Mouse (Mus musculus) cerebral cortex, adult 2 months (tissue): ENCODE results near the gene Batf3.

ENCODE experiments used
- WGBS: fragments of 180-500 bp; shearing (Covaris S2); methylation state at CpG from one replicate; pipeline ENCODE4 v1.1.7; 2018; 5-methylcytosine and 5-hydroxymethylcytosine counted together

Gene Batf3

DNA sequence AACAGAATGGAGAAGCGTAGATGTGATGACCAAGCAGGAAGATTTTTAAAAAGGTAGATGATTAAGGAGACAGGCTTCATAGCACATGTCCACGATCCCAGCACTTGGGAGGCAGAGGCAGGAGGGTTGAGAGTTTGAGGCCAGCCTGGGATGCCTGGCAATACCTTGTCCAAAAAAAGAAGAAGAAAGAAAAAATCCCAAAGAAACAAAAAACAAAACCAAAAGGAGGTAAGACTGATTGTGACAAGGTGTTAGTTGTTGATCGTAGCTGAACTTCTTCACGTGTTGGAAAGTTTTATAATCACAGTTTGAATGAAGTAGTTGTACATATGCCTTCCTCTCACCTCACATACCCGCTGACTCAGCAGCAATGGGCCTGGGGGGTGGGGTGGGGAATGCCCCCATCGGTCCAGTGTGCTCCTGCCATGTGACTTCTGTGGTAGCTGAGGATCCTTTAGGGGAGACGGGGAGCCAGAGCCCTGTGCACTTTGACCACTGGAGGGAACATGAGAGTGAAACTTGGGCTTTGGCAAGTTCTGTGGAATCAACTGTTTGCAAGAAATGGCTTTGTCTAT is 11.3 kb upstream of the Batf3 start:
- 85% methylated on average over 7 of the region's 7 CpGs for WGBS

DNA sequence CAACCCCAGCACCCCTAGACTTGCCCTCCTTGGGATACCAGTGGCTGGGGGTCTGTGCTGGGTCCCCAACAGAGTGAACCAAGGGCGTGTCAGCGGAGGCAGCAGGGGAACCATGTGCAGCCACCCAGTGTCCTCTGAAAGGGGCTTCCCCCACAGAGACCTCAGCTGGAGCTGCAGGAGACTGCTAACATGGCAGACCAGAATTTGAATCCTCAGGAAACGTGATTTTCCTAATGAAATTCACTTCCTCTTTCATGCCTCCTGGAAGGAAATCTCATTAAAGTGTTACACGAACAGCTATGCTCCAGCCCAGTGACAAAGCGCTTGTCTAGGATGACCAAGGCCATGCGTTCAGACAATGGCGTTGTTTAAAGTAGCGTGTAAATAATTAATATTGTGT is 10.7 kb upstream of the Batf3 start:
- 82% methylated on average over 8 of the region's 8 CpGs for WGBS

- 90% methylated on average over 5 of the region's 5 CpGs for WGBS
These were observed 9.7 kb upstream of the Batf3 start for GRCm38 (mm10) chr1:191087955-191088354.

DNA sequence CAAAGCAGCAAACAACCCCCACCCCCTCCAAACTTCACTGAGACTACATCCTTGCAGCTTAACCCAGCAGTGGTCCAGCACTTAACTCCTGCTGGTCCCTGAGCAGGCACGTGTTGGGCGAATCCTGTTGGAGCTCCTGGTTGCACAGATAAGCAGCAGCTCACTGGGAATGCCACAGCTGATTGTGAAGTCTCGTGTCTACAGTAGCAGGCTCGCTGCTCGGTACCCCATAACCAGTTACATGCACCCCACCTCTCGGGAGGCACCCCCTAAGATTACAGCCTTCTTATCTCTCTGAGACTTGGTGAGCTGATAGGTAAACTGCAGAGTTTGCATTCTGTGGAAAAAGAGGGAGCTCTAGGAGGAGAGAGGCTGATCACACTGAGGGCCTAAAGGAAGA is 8.3 kb upstream of the Batf3 start:
- 85% methylated on average over 6 of the region's 6 CpGs for WGBS

GRCm38 (mm10) chr1:191092050-191092449 is 5.6 kb upstream of the Batf3 start:
- 80% methylated on average over 8 of the region's 8 CpGs for WGBS

GRCm38 (mm10) chr1:191093578-191093977 is 4.1 kb upstream of the Batf3 start:
- WGBS: 37% methylated on average over 5 of the region's 5 CpGs

DNA sequence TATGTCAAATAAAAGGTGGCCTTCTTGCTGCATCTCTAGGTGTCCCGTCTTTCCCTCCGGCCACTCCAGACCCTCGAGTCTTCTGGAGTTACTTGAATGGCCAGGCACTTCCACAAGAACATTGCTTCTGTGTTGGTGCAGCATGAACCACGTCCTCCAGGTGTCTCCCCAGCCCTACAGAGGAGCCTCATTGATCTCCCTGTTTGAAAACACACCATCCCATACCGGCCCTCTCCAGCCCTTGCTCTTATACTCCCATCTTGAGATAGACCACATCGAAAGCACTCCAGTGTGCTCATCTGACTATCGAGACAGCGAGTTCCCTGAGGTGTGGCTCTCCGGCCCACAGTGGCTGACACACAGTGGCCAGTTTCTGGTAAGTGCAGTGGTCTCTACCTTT is 2.6 kb upstream of the Batf3 start:
- 76% methylated on average over 9 of the region's 9 CpGs for WGBS

DNA sequence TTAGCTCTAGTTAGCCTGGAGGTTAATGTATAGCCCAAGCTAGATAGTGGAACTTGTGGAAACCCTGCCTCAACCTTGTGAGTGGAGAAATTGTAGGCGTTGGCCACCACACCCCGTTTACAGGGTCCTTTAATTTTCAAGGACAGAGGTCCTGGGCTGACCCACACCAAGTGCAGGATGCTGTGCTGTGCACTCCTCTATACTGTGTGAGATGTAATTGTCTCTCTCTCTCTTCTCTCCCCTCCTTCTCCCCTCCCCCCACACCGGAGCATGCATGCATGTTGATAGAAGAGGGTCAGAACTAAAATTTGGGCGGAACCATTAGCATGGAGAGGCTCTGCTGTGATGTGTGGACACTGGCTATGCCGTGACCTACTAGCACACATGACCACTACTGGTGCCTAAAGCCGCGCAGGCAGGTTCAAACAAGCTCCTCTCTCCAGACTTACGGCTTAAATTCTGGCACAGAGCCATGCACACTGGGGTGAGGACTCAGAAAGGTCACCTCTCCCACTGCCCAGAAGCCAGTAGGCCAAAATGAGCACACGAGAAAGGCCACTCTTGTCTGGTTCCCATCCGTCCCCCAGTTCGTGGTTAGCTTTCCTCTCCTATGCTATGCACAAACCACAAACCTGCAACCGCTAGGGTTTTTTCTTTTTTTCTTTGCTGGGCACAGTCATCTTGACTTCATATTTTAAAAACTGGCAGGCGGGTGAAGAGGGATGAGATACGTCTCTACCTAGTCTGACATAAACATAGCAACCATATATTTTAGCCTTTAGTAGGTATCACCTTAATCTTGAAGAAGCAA is 571 bp upstream of the Batf3 start:
- 53% methylated on average over 14 of the region's 14 CpGs for WGBS

DNA sequence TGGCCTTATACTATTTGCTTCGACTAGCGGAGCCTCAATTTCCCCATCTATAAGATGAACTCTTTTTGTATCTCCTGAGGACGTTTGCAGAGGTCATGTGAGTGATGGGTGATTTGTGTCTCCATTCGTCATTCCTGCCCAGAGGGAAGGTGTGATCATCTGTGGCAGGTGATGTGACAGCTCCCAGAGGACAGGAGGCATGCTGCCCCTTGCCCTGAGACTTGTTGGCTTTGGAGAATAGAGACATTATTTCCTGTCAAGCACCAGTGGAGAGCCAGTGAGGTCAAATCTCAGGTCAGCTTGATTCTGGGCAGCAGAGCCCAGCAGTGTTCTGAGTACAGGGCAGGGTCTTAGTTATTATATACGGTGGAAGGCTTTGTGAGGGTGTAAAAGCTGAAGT is 1.5 kb downstream of the Batf3 start:
- 63% methylated on average over 5 of the region's 5 CpGs for WGBS

DNA sequence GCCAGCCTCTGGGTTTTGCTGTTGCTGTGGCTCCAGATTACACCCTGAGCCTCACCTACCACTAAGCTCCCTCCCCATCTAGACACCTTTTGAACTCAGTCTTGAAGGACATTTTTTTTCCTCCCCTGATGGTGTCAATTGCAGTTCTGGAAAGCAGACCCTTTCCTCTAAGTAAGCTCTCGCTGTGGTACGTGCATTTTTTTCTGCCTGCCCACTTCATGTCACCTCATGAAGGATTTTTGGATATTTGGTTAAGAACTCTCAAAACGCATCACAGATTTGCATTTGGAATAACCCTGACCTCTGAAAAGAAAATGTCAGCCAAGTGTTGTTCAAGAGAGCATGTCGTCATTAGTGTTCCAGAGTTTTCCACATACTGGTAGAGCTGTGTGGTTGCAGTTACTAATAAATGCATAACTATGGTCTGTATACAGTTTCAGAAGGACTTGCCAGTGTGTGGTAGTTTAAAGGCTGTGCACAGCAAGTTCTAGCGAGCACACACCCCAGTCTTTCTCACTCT is 2.2 kb downstream of the Batf3 start:
- 70% methylated on average over 5 of the region's 5 CpGs for WGBS

DNA sequence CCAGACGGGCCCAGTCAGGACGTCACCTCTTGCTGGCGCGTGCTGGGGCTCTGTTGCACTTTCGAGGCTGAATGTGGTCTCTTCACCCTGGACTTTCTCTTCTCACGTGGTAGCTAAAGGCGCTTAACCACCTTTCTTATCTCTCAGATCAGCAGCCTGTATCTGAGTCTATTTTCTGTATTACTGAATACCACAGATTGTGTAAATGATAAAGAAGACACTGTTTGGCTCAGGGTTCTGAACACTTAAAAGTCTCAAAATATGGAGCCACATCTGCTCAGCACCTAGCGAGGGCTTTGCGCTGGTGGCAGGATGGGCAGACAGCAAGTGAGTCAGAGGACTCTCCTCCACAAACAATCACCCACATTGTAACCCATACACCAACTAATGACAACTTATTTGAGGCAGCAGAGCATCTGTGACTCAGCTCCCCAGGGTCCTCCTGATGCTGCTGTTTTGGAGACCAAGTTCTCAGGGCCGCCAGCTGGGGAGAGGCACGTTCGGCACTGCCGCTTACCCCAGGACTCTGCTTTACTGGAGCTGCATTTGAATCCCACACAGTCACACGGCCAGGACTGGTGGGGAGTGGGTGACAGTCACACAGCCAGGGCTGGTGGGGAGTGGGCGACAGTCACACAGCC is 5.2 kb downstream of the Batf3 start:
- WGBS: 69% methylated on average over 15 of the region's 15 CpGs

- WGBS: 96% methylated on average over 9 of the region's 9 CpGs
These were observed 7.6 kb downstream of the Batf3 start for GRCm38 (mm10) chr1:191105246-191105645.

GRCm38 (mm10) chr1:191107306-191107705 is 9.7 kb downstream of the Batf3 start:
- 48% methylated on average over 10 of the region's 10 CpGs for WGBS

GRCm38 (mm10) chr1:191109907-191110306 is 12.3 kb downstream of the Batf3 start:
- WGBS: 87% methylated on average over 9 of the region's 9 CpGs

GRCm38 (mm10) chr1:191111146-191111545 is 13.5 kb downstream of the Batf3 start:
- 71% methylated on average over 8 of the region's 8 CpGs for WGBS

GRCm38 (mm10) chr1:191114868-191115267 is 17.2 kb downstream of the Batf3 start:
- 78% methylated on average over 7 of the region's 7 CpGs for WGBS

- 69% methylated on average over 11 of the region's 11 CpGs for WGBS
These were observed 18.0 kb downstream of the Batf3 start for GRCm38 (mm10) chr1:191115514-191116238.

DNA sequence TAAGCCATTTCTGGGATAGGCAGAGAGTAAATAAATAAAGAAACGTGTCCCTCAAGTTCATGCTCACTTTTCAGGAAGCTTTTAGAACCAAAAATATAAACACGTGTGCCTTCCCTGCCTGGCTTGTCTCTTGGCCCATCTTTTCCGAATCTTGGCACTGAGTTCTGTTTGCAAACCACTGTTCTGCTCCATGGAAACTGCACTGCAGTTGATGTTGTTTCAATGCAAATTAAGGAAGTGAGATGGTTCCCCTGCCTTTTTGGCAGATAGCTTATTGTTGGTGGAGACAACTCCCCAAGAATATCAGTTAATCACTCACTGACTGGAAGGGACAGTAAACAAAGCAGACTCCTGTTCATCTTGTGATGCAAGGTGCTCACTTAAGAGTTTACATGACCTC is 25.1 kb downstream of the Batf3 start:
- WGBS: 37% methylated on average over 3 of the region's 3 CpGs

DNA sequence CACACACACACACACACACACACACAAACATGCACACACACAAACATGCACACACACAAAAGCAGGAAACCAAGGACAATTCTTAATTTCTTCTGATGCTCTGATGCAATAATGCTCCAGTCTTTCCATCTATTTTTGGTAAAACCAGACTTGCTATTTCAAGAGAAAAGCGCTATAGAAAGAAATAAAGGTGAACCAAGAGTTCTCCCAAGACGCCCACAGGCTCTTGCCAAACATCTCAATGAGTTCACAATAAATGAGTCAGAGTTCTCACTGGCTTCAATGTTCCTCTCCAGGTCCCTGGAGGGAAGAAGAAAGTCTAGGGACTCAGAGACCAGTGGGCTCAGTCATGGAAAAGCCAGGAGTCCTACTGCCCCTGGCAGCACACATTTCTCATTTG is 26.0 kb downstream of the Batf3 start:
- 56% methylated on average over 2 of the region's 2 CpGs for WGBS

DNA sequence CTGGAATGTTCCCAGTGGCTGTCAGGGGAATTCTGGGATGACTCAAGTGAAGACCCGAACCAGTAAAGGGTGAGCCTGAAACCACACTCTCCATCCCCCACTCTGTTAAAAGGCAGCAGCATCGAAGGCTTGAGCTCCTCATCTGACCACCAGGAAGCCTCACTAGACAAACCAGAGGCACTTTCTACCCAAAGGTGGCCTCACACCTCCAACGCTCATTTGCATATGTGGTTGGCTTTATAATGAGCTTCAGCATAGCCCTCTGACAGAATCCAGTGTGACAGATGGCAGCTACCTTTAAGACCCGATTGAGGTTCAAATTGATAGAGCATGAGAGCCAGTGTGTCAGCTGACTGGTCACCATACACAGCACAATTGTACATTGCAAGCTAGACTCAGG is 26.6 kb downstream of the Batf3 start:
- 69% methylated on average over 4 of the region's 4 CpGs for WGBS

DNA sequence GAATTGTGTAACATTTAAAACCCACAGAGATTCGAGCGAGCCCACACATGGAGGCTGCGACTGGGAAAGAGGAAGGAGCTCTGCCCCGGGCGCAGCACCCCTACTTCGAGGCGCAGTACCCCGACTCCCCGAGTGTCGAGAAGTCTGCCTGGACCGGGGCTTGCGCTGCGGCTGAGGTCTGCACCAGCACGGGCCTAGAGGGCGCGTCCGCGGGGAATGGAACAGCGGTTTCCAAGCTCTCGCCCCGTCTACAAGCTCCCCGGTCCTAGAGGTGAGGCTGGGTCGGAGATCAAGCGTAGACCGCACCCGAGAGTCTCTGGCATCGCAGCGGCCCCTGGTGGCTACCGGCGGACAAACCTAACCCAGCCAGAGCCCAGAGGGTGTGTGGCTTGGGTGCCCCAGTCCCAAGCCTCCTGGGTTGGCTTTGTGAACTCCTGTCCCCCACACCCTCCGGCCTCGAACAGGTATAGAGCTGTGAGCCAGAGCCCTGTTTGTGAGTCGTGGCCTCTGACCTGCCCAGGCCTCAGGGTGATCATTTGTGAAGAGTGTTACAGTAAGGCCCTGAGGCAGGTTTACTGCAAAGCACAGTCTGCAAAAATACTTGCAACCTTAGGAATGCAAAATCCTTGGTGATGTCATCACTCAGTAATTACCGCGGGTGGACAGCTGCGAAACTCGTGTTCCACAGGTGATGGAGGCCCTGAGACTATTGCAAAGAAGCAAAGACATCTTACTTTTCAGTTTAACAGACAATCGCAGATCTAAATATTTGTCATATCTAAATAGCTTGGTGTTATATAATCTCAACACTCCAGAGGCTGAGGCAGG is 28.4 kb downstream of the Batf3 start:
- WGBS: 17% methylated on average over 38 of the region's 38 CpGs
